Mouse (Mus musculus): ENCODE data around the gene Gprin1. TPM values are rescaled to one million over a fixed set of nuclear protein-coding genes. Genes with fewer than 3 reads are reported as not detected.

Gene Gprin1
- 0.27 and 0.31 TPM in 2 replicates for polyA plus RNA-seq (2015; fragmentation: Nextera tagmentation; extraction: Ambion mirVana)

GRCm38 (mm10) chr13:54749864-54750411, at the start of gene Gprin1:
TSS of gene Gprin1 (minus strand) at chr13:54749874.
- no peaks in the 10 kb centered on the region; the same call in 1 of the 2 replicates for H3K27me3 ChIP-seq (ENCODE audit: control insufficient read depth, insufficient read depth, low read length)
- ATAC-seq (ENCODE audit: low FRiP score, low TSS enrichment) (no peak), DNase-seq (ENCODE audit: low spot score) (no peak)
- H3K4me2 ChIP-seq (replicated peaks; ENCODE audit: low read depth) = peak within 1 kb of the TSS; percentile 69
- H3K36me3 ChIP-seq (ENCODE audit: control insufficient read depth, insufficient read depth, low read length) = no peaks in the 10 kb centered on the region
- H3K9ac ChIP-seq (ENCODE audit: low read length) = no peak within 1 kb of the TSS
- H3K9me3 ChIP-seq (ENCODE audit: control insufficient read depth, low read length) = no peaks in the 10 kb centered on the region
- no peak within 1 kb of the TSS for H3K27ac ChIP-seq (replicated peaks)
- H3K4me1 ChIP-seq (replicated peaks; ENCODE audit: control insufficient read depth, insufficient read depth) = peaks cover 3% of the 10 kb centered on the region; the same call in 1 of the 2 replicates
- TF ChIP-seq EP300 (optimal IDR thresholded peaks at IDR 0.05) (no peak), CTCF (IDR thresholded peaks at IDR 0.05; ENCODE audit: low read depth) (no peak)
- peak within 1 kb of the TSS; percentile 43 for H3K4me3 ChIP-seq (ENCODE audit: low read depth, low read length)
- WGBS = 5% methylated on average over 21 of the region's 29 CpGs

GRCm38 (mm10) chr13:54798740-54799139, 49.1 kb upstream of the Gprin1 start:
- H3K4me2 ChIP-seq (replicated peaks; ENCODE audit: low read depth) = no peak overlapping the region
- WGBS = 70% methylated on average over 10 of the region's 10 CpGs
- DNase-seq (ENCODE audit: low spot score) (no peak), ATAC-seq (ENCODE audit: low FRiP score, low TSS enrichment) (no peak)
- H3K27me3 ChIP-seq (ENCODE audit: control insufficient read depth, insufficient read depth, low read length) = no peaks in the 10 kb centered on the region
- TF ChIP-seq CTCF (IDR thresholded peaks at IDR 0.05; ENCODE audit: low read depth) (no peak), EP300 (optimal IDR thresholded peaks at IDR 0.05) (no peak)
- no peaks in the 10 kb centered on the region for H3K9me3 ChIP-seq (ENCODE audit: control insufficient read depth, low read length)
- no peak overlapping the region for H3K9ac ChIP-seq (ENCODE audit: low read length)
- H3K36me3 ChIP-seq (ENCODE audit: control insufficient read depth, insufficient read depth, low read length) = no peaks in the 10 kb centered on the region
- H3K4me3 ChIP-seq (ENCODE audit: low read depth, low read length) = no peak overlapping the region
- no peaks in the 10 kb centered on the region for H3K4me1 ChIP-seq (replicated peaks; ENCODE audit: control insufficient read depth, insufficient read depth)
- H3K27ac ChIP-seq (replicated peaks) = no peak overlapping the region

- ATAC-seq (ENCODE audit: low FRiP score, low TSS enrichment) (no peak), DNase-seq (ENCODE audit: low spot score) (no peak)
- Histone ChIP-seq H3K27me3 (ENCODE audit: control insufficient read depth, insufficient read depth, low read length) (no peaks in the 10 kb centered on the region), H3K27ac (replicated peaks) (no peak overlapping the region), H3K4me2 (replicated peaks; ENCODE audit: low read depth) (no peak overlapping the region), H3K4me1 (replicated peaks; ENCODE audit: control insufficient read depth, insufficient read depth) (no peaks in the 10 kb centered on the region), H3K9ac (ENCODE audit: low read length) (no peak overlapping the region), H3K9me3 (ENCODE audit: control insufficient read depth, low read length) (no peaks in the 10 kb centered on the region), H3K36me3 (ENCODE audit: control insufficient read depth, insufficient read depth, low read length) (no peaks in the 10 kb centered on the region), H3K4me3 (ENCODE audit: low read depth, low read length) (no peak overlapping the region)
- 76% methylated on average over 16 of the region's 16 CpGs for WGBS
- TF ChIP-seq EP300 (optimal IDR thresholded peaks at IDR 0.05) (no peak), CTCF (IDR thresholded peaks at IDR 0.05; ENCODE audit: low read depth) (no peak)
These were observed 48.4 kb upstream of the Gprin1 start for GRCm38 (mm10) chr13:54797861-54798643.

GRCm38 (mm10) chr13:54797356-54797755, 47.7 kb upstream of the Gprin1 start:
- H3K4me1 ChIP-seq (replicated peaks; ENCODE audit: control insufficient read depth, insufficient read depth) = no peaks in the 10 kb centered on the region
- H3K4me3 ChIP-seq (ENCODE audit: low read depth, low read length) = no peak overlapping the region
- no peaks in the 10 kb centered on the region for H3K36me3 ChIP-seq (ENCODE audit: control insufficient read depth, insufficient read depth, low read length)
- TF ChIP-seq EP300 (optimal IDR thresholded peaks at IDR 0.05) = no peak
- TF ChIP-seq CTCF (IDR thresholded peaks at IDR 0.05; ENCODE audit: low read depth) = peak; percentile 95
- H3K27ac ChIP-seq (replicated peaks) = no peak overlapping the region
- no peaks in the 10 kb centered on the region for H3K27me3 ChIP-seq (ENCODE audit: control insufficient read depth, insufficient read depth, low read length)
- no peak for DNase-seq (ENCODE audit: low spot score)
- H3K9me3 ChIP-seq (ENCODE audit: control insufficient read depth, low read length) = no peaks in the 10 kb centered on the region
- 0 out of 2 replicates have a peak, but pooled peaks have one; percentile 10 for ATAC-seq (ENCODE audit: low FRiP score, low TSS enrichment)
- WGBS = 44% methylated on average over 4 of the region's 4 CpGs
- H3K4me2 ChIP-seq (replicated peaks; ENCODE audit: low read depth) = no peak overlapping the region
- no peak overlapping the region for H3K9ac ChIP-seq (ENCODE audit: low read length)

- WGBS = 47% methylated on average over 5 of the region's 5 CpGs
- no peaks in the 10 kb centered on the region for H3K36me3 ChIP-seq (ENCODE audit: control insufficient read depth, insufficient read depth, low read length)
- no peak for TF ChIP-seq EP300 (optimal IDR thresholded peaks at IDR 0.05)
- peak; percentile 55 for TF ChIP-seq CTCF (IDR thresholded peaks at IDR 0.05; ENCODE audit: low read depth)
- no peak overlapping the region for H3K4me3 ChIP-seq (ENCODE audit: low read depth, low read length)
- no peak overlapping the region for H3K4me2 ChIP-seq (replicated peaks; ENCODE audit: low read depth)
- H3K27ac ChIP-seq (replicated peaks) = no peak overlapping the region
- no peaks in the 10 kb centered on the region for H3K9me3 ChIP-seq (ENCODE audit: control insufficient read depth, low read length)
- ATAC-seq (ENCODE audit: low FRiP score, low TSS enrichment) = no peak
- no peak for DNase-seq (ENCODE audit: low spot score)
- H3K27me3 ChIP-seq (ENCODE audit: control insufficient read depth, insufficient read depth, low read length) = no peaks in the 10 kb centered on the region
- H3K9ac ChIP-seq (ENCODE audit: low read length) = no peak overlapping the region
- peaks cover under 1% of the 10 kb centered on the region; the same call in 1 of the 2 replicates for H3K4me1 ChIP-seq (replicated peaks; ENCODE audit: control insufficient read depth, insufficient read depth)
These were observed 45.2 kb upstream of the Gprin1 start for GRCm38 (mm10) chr13:54794843-54795242.

Data from stomach, postnatal 0 days (tissue).